Mouse (Mus musculus) heart, adult 18-20 months (tissue): ENCODE measurements around the gene Mrpl47. TPM values are rescaled to one million over a fixed set of nuclear protein-coding genes. Genes with fewer than 3 reads are reported as not detected.
A peak's percentile ranks its signal among the peaks of the same experiment; 100 is the strongest.
"Not testable (repeated sequence)": the region's sequence is repeated elsewhere in the genome, so short reads cannot be mapped to it uniquely, and the experiment has no call there.

ENCODE experiments used
- DNase-seq, 2 experiments: peaks; one replicate each; pipeline ENCODE4 v3.0.0; 2021 to 2022; ENCODE audit warnings: mixed read lengths in 1 of 2
- long read RNA-seq, 2 experiments: library from polyadenylated mRNA; stranded (forward); transcript quantifications; one replicate each; pipeline ENCODE4 v2.0.0; 2021
- total RNA-seq, 2 experiments: library from RNA; stranded (reverse); gene quantifications; 2 replicates each; pipeline ENCODE4 v1.2.3; 2021

Gene Mrpl47
- 10 to 100 TPM; 38.5 to 44.9 TPM for total RNA-seq
- long read RNA-seq, experiment 1, transcript Mrpl47-201 (7 exons, 3,364 nt) = major isoform, 24 of 26 reads
- long read RNA-seq, experiment 1, partial matches to known transcripts = 0 of 26 reads
- long read RNA-seq, experiment 1, other reads (novel, unspliced or antisense) = 2 of 26 reads
- long read RNA-seq, experiment 2, transcript Mrpl47-201 (7 exons, 3,364 nt) = major isoform, 13 of 14 reads
- long read RNA-seq, experiment 2, partial matches to known transcripts = 0 of 14 reads
- long read RNA-seq, experiment 2, other reads (novel, unspliced or antisense) = 1 of 14 reads

DNA sequence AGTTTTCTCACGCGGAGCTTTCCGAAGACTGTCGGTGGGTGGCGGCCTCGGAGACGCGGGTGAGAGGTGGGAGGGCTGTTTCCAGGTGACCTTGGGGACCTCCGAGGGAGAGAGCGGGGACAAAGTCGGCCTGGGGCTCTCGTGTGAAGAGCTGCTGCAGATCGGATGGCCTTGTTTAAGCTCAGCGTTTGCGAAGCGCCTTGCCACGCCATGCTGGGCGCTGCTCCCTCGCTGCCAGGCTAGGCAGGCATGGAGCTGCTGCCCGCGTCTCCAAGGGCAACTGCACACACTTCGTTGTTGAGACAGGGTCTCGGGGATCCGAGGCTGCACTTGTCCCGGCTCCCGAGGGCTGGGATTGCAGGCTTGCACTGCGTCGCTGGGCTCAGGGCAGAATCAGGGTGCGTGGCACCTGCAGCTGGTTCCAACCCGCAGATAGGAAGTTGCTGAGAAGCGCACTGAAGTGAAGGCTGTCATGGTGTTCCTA lies at the start of gene Mrpl47:
Gene Mrpl47, minus strand, starts transcription at position 434 of the 484 bp plus-strand sequence.
- no peak for DNase-seq

DNA sequence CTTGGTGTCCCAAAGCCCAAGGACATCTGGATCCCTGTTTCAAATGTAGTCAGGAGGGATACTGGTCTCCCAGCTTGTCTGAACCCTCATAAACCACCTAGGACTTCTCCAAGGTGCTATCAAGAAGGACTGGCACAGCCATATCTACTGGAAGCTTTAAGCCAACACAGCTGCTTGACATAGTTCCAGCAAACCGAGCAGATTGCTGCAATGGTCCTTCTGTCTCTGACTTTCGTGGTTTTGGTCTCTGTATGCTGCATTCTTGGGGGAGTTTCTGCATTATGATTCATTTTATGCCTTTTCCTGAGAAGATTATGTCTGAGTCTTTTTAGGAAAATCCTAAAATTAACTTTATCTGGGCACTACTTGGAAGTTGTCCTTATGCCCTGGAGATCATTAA lies 33.4 kb upstream of the Mrpl47 start:
- DNase-seq = no peak

DNA sequence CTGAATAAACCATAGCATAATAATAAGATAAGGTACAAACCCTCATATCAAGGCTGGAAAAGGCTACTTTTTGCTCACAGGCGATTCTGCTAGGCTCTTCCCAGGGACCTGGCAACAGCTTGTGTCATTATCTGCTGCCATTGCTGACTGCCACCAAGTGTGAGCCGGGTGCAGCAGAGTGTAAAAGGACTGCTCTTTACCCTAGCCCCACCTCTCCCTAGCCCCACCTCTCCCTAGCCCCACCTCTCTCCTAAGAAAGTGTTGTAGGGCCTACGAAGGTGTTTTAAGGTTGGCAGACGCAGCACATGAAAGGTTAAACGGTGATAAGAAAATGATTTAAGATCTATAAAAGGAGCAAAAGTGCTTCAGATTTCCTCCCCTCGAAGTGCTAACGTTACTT lies 26.5 kb upstream of the Mrpl47 start:
- peak in 1 of 2 experiments; percentile 12 for DNase-seq

DNA sequence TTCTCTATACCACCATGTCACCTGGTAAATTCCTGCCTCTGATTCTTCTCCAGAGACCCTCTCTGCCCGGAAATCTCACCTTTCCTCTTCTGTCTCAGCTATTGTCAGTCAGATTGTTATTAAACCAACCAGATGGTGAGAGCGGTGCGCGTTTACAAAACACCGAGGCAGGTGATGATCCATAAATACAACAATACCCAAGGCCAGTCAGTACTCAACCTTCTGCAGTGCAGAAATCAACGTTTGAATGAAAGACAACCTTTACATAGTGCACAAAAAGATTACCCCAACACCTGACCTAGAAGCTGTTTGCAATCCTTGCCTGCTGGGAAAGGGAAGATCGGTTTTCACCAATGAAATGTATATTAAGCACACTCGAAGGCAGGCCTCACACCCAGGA lies 25.6 kb upstream of the Mrpl47 start:
- no peak for DNase-seq

DNA sequence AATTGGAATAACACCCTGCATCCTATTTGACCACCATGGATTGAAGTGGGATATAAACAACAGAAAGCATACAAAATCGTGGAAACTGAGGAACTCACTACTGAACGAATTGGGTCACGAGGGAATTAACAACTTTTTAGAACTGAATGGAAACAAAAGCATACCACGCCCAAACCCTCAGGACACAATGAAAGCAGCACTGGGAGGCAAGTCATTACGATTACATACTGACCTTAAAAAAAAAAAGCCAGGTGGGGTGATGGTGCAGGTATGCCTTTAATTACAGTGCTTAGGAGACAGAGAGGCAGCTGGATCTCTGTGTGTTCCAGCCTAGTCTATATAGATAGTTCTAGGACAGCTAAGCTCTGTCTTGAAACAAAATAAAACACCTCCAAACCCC lies 21.8 kb upstream of the Mrpl47 start:
- DNase-seq = no peak

DNA sequence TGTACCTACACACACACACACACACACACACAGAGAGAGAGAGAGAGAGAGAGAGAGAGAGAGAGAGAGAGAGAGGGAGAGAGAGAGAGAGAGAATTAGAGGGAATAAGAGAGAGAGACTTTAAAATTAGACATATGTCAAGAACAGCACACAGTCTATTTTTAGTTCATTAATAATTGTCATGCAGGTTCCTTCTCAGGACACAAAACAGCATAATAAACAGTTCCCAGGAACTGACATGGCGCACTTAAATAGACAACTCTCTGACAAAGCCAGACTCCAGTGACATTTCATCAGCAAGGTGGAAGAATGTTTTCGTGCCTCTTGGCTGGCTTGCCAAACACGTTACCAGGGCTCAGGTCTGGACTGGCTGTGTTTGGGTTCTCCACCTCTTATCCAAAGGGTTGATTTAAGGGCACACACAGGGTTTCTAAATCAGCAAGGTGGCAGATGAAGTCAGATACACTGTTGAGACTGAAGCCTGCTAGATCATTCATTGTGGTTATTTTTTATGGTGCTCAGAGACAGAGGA lies 17.0 kb upstream of the Mrpl47 start:
- peak; percentile 27 to 53 for DNase-seq

DNA sequence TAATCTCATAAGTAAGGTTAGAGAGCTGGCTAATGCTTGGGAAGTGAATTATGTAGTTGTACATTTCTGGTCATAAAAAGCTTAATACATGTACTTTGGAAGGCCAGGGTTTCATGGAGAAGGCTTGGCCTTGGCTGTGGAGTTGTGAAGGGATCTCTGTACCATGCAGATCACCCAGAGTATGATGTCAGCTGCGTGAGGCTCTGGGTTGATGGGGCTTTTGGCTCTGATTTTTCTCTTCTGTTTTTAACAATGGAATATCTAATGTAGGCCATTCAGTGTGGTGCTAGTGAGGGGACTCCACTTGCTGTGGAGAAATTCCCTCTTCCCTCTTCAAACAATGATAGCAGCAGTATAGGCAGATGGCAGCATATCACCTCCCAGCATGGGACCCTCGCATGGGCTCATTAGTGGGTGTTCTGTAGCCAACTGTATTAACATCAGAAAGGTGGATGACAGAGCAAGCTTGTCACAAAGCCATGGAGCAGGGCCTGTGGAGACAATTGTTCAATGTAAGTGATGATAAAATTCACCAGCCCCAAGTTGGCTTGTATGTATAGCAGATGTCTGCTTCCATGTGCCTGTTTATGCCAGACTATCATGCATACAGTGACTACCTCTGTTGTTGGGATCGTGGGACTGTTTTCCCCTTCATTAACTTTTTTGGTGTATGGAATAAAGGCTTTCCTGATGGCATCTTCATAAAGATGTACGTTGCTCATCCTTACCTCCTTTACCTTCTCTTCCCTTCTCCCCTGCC lies 12.6 kb upstream of the Mrpl47 start:
- DNase-seq = no peak

DNA sequence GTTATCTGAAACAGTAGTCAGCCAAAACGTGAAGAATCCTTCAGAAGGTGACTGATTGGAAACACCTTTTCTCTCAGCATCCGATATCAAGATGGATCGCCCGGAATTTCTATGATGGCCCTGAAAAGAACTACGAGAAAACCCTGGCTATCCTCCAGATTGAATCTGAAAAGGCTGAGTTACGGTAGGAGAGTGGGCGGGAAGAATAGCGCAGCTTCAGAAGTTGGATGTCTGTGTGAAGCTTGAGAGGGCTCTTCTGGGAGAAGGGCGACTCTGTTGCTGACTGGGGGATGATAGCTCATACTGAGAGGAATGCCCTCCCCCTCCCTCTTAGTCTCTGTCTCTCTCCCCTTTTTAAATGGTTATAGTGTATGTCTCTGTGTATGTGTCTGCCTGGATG lies 11.0 kb upstream of the Mrpl47 start:
- DNase-seq = no peak

DNA sequence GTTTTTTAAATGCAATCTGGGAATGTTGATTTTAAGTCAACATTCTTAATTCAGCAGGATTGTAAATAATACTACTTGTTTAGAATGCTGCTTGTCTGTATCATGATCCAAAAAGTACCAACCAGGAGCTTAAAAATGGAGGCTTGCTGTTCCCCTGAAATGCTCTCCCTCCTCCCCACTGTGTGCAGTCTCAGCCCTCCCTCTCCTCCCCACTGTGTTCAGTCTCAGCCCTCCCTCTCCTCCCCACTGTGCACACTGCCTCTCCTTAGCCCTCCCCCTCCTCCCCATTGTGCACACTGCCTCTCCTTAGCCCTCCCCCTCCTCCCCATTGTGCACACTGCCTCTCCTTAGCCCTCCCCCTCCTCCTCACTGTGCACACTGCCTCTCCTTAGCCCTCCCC lies 8.0 kb upstream of the Mrpl47 start:
- not testable (repeated sequence) for DNase-seq

DNA sequence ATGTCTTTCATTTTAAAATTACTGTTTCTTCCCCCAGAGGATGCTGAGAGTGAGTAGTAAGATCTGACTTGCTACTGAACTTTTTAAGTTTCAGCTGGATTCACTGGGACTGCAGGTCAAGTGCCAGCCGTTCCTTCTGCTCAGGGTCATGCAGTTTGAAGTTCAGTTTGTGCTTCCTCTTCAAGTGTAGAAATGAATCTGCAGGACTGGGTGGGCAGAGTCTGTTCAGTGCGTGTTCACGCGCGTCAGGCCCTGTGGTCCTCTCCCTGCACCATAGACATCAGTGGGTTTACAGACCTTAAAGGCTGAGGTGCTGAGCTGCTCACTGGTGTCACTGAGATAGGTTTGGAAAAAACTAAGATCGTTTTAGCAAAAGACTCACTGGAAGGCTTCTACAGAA lies 7.6 kb upstream of the Mrpl47 start:
- no peak for DNase-seq

DNA sequence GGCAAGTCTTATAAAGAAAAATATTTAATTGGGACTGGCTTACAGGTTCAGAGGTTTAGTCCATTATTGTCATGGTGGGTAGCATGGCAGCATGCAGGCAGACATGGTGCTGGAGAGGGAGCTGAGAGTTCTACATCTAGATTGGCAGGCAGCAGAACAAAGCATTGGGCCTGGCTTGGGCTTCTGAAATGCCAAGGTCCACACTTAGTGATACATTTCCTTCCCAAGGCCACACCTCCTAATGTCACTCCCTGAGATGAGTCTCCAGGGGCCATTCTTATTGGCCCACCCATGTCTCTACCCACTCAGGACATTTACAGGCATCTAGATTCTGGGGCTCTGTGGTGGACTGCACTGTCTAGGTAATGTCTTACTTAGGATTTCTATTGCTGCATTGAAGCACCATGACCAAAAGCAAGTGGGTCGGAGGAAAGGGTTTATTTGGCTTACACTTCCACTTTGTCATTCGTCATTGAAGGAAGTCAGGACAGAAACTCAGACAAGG lies 4.9 kb upstream of the Mrpl47 start:
- no peak for DNase-seq

DNA sequence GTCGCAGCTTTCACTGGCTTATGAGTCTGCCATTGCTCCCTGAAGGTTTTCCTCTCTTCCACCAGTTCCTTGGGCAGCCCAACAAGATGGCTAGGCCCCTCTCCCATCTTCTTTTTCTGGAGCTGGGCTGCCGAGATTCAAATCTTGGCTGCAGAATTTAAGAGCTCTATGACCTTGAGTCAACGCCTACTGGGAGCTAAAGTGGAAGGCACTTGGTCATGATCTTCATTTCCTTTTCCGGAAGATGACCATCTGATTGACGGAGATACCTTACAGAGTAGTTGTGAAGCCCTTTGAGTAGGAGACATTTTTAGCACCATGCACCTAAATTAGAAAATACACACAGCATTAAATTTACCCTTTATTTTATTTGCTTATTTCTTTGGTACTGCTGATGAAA lies 1.1 kb upstream of the Mrpl47 start:
- DNase-seq = no peak

DNA sequence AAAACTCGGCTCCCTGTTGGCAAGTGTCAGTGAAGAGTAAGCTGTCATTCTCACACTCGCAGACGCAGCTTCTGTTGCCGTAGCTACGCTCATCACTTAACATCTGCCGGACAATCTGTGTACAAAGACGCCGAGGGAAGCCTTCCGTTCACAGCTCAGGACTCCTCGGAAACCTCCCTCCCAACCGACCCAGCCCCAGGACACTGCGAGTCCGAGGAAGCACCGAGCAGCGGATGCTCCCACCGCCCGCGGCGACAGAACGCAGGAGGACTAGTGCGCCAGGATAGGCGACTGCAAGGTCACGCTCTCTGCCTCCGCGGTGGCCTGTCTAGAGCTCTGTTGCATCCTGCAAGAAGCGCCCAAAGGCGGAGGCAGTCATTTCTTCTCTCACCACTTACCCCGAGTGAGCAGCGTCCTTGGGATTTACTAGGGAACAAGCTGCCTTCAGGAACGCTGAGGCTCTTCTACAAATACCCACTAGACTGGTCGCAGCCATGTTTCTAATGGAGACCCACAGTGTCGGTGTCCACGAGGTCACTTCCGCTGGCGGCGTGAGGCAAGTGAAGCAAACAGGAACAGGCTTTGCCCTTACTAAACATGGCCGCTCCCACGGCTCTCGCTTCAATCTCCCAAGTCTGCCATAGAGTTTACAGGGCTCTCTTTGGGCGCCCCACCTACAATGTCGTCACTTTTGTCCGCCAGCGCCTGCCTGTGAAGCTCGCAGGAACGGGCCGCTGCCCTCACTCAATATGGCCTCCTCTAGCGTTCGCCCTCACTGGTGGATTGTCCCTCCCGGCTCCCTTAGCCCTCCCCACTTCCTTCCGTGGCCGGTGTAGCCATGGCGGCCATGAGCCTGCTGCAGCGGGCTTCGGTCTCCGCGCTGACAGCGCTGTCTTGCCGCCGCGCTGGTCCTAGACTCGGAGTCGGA lies 897 bp downstream of the Mrpl47 start, which contains the start of gene Ndufb5:
Gene Ndufb5, plus strand, starts transcription at position 747 of the 928 bp plus-strand sequence.
- peak; percentile 99 for DNase-seq

DNA sequence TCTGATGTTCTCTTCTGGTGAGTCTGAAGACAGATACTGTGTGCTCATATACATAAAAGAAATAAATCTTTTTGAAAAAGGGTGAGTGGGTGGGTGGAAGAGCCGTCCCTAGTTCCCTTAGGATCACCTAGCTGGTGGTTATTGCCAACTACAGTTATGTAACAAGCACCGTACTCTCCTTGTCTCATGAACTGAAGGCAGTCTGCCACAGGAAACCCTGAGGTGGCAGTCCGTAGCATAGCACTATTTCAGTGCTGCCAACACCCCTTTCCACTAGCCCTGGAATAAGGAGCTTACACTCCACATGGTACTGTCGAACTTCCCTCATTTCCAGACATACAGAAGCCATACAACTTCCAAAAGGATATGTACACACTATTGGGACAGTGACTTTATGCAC lies 9.5 kb downstream of the Mrpl47 start:
- DNase-seq = no peak

DNA sequence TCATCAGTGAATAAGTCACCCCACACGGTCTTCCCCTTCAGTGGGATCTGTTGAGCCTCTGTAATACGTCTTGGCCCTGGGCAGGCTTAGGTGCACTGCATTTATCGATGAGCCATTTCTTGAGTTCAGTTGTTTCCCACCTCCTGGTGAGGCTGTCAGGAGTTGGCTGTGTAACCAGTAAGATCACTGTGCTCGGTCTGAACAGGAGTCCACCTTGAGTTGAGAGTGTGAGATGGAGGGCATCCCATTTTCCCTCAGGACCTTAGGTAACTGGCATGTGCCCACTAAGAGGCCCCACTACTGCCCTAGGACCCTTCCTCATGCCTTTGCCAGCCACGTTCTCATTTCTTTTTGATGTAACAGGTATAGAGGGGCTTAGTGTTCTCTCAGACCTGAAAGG lies 11.5 kb downstream of the Mrpl47 start:
- no peak for DNase-seq

DNA sequence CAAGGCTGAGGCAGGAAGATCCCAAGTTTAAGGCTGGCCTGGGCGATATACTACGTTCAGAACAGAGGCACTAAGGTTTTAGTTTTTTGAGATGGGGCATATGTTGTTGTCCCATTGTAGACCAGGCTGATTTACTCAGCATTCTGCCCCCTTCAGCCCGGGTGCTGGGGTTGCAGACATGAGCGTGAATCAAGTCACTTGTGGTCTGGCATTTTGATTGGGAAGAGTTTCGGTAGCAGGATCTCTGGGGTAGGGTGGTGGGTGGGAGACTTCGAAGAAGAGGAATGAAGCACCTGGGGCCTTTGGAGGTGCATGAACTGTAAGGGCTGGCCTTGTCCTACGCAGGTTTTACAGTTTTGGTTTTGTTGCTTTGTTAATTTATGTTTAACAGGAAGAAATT lies 13.2 kb downstream of the Mrpl47 start:
- DNase-seq = no peak

DNA sequence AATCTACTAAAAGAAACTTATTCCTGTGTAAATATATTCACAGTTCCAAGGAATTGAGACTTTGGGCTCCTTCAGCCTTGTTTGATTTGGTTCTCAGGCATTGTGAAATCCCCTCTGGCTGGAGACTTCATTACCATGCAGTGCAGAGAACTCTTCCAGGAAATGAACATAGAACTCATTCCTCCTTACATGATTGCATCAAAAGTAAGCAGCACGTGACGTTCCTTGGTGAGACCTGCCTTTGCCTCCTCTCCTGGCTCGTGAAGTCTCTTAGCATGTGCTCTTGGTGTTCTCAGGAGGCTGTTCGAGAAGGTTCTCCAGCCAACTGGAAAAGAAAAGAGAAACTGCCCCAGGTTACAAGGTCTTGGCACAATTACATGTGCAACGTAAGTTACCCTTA lies 19.1 kb downstream of the Mrpl47 start:
- DNase-seq = no peak

DNA sequence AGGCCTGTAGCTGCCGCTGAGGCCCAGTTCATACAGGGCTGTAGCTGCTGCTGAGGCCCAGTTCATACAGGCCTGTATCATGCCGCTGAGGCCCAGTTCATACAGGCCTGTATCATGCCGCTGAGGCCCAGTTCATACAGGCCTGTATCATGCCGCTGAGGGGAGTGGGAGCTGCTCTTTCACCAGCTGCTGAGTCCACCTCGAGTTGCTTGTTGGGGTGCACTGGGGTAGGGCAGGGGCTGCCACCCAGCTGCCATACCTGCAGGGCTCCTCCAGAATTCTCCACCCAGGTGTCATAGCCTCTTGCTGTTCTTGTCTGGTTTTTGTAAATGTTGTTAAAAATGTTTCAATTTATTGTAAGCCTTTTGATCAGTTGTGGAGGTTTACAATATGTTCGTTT lies 20.0 kb downstream of the Mrpl47 start:
- DNase-seq = not testable (repeated sequence)

DNA sequence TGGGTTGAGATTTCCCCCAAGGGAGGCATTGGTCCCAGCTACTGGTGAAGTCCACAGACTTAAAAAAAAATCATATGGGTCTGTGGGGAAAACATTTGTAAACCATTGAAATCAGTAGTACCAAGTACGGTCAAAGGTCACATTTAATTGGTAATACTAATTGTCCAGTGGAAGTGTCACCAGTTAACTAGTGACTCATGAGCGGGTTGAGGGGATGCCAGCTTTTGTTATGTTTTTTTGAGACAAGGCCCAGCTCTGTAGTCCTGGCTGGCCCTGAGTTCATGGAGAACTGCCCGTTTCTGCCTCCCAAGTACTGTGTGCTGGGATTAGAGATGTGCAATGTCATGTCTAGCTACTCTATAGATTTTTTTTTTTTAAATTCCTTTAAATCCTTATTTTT lies 23.7 kb downstream of the Mrpl47 start:
- no peak for DNase-seq

DNA sequence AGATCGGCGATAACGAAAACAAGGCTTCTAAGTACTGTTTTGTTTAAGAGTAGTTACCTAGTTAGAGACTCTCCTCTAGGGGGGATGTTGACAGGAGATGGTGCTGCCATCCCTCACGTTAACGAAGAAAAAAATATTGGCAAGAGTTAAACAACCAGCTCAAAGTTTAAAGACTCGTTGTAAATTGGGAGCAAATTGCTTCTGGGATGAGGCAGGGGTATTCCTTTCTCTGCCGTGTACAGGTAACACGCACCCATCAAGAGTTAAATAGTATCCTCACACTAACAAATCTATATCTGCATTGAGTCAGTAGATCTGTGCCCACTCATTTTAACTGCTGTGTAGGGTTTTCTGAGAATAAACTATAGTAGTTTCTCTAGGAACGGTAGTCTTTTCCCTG lies 28.0 kb downstream of the Mrpl47 start:
- no peak for DNase-seq

DNA sequence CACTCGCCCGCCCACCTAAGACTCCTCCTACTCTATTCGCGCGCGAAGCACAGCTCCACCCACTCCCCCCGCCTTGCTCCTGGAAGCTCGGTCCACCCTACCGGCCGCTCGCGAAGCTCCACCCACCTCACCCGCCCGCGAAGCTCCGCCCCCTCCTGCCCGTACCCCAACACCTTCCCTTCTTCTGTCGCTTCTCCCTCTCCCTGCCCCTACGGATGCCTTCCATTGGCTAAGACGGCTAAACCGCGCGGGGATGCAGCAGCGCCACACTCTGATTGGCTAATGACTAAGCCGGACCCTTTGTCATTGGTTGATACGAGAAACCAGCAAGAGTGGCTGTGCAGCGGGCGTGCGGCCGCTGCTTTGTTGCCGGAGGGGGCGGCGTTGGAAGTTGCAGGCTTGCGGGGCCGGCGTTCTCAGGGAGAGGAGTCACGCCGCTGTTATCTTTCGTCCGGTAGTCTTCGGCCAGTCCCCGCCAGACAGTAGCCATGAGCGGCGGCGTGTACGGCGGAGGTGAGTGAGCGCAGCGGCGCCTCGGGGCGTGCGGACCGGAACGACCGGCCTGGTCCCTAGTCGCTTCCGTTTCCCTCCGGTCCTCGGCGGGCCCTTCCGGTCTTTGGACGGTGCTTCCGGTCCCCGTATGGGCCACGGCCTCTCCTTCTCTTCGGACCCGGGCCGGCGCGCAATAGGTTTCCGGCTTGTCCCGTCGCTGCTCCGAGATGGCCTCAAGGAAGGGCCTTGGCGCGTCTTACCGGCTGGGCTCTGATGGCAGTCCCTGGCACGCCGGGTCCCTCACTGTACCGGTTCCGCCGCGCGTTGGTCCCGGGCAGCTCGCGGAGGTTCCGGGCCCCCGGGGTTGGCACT lies 28.8 kb downstream of the Mrpl47 start:
- DNase-seq = peak; percentile 98 to 99
